Mouse (Mus musculus): ENCODE measurements around the gene Hdgfl3. TPM values are rescaled to one million over a fixed set of nuclear protein-coding genes. Genes with fewer than 3 reads are reported as not detected.

The Hdgfl3 gene
- total RNA-seq, 2 experiments from 2014 or later, result 53.3 to 59.3 TPM

GRCm38 (mm10) chr7:81835430-81835829 is 98.8 kb downstream of the Hdgfl3 start:
- no peak for DNase-seq (ENCODE audit: extremely low spot score in 1 of 2, low spot score in 1 of 2)

- DNase-seq (ENCODE audit: extremely low spot score in 1 of 2, low spot score in 1 of 2), result no peak
Observed at GRCm38 (mm10) chr7:81834847-81835246, 99.4 kb downstream of the Hdgfl3 start.

Other genes with a start within 250 kb of the Hdgfl3 start
- gene Homer2, start 226.9 kb downstream of the Hdgfl3 start, total RNA-seq (2021), result 10 to 100 TPM; 82.2 to 99.1 TPM
- gene Ramac, start 171.5 kb downstream of the Hdgfl3 start, total RNA-seq (2021), result 10 to 100 TPM; 66.2 to 74.1 TPM
- gene 3110040N11Rik, start 145.0 kb downstream of the Hdgfl3 start, total RNA-seq (2021), result 10 to 100 TPM; 30.6 to 33.1 TPM
- gene Btbd1, start 105.0 kb downstream of the Hdgfl3 start, total RNA-seq (2021), result 100 to 1,000 TPM; 102 to 109 TPM
- gene Gm10160, start 78.7 kb downstream of the Hdgfl3 start, total RNA-seq (2021), result not detected
- 10 to 100 TPM; 13.8 to 21.6 TPM for gene Tm6sf1, start 75.5 kb downstream of the Hdgfl3 start, total RNA-seq (2021)
- gene Bnc1, start 57.8 kb upstream of the Hdgfl3 start, total RNA-seq (2021), result not detected
- 10 to 100 TPM; 58.4 to 65.9 TPM for gene Sh3gl3, start 239.4 kb upstream of the Hdgfl3 start, total RNA-seq (2021)

Data from layer of hippocampus, postnatal 25 days (tissue).